Mouse (Mus musculus): ENCODE measurements around the gene Acvrl1. TPM values are rescaled to one million over a fixed set of nuclear protein-coding genes. Genes with fewer than 3 reads are reported as not detected.

Gene Acvrl1
- 19.6 and 35.5 TPM in 2 replicates for polyA plus RNA-seq (2012; rRNA removed)

DNA sequence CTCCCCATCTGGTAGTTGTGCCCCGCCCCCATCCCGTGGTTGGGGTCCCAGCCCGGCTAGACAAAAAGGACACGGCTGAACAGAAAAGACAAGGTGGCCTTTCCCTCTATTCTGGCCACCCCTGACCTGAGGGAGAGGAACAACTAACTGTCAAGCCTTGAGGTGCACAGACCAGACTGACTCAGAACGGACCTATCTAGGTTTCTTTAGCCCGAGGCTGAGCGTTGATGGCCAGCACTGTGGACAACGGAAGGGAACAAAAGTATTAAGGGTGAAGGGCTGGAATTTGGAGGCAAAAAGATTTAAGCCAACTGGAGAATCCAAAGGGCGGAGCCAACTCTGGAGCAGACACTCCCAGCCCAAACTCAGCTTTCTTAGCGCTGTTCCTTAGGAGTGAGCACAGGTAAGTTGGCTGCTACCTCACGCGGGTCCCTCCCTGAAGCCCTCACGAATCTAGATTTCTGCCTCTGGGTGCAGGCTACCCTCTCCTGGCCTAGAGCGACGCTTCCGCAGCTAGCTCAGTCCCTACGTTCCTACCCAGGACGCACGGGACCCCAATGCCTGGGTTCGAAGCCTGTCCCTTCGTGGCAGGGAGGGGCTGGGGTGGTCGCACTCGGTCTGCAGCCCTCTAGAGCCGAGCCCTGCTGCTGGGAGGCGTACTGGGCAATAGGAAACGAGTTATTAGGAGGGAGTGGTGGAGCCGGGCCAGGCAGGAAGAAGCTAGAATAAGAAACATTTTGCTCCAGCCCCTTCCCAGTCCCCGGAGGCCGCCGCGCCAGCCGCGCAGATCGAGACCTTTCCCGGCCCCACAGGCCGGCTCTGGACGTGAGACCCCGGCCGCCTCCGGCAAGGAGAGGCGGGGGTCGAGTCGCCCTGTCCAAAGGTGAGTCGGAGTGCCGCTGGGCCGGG, at the start of gene Acvrl1:
Gene Acvrl1, plus strand, starts transcription at position 342 of the 909 bp plus-strand sequence.
- WGBS, result 9% methylated on average over 46 of the region's 46 CpGs
- peaks cover 18% of the 10 kb centered on the region for H3K27me3 ChIP-seq (ENCODE audit: control insufficient read depth, insufficient read depth, low read length)
- peak within 1 kb of the TSS; percentile 87 for H3K27ac ChIP-seq (ENCODE audit: insufficient read depth, low read depth, low read length)
- no peaks in the 10 kb centered on the region for H3K36me3 ChIP-seq (ENCODE audit: control insufficient read depth, insufficient read depth, low read length)
- peak within 1 kb of the TSS; percentile 69 for H3K4me3 ChIP-seq (ENCODE audit: low read depth, low read length)
- H3K4me1 ChIP-seq (ENCODE audit: control insufficient read depth, insufficient read depth, insufficient read length, low read length), result peaks cover 5% of the 10 kb centered on the region
- peak; percentile 42; the same call in 1 of the 2 replicates for TF ChIP-seq POLR2A (IDR thresholded peaks at IDR 0.05; ENCODE audit: low read depth, low read length)
- no peak for TF ChIP-seq CTCF (IDR thresholded peaks at IDR 0.05; ENCODE audit: extremely low read depth, insufficient read length, insufficient replicate concordance, low read depth, low read length)

DNA sequence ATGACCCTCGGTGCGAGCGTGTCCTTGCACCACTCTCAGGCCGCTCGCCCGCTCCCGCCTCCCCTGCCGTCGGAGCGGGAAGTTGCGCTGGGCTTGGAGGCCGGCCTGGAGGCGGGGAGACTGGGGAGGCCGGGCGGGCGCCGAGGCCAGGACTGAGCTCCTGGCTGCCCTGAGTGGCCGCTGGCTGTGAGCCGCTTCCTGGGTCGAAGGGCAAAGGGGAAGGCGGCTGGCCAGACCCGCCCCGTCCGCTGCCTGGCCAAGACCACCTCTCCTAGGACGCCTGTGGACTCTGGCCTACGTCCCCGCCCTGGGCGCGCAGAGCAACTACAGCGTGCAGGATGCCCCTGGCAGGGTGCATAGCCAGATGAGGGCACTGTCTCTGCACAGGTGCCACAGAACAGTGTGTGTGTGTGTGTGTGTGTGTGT, 49.6 kb upstream of the Acvrl1 start:
- Histone ChIP-seq H3K4me1 (ENCODE audit: control insufficient read depth, insufficient read depth, insufficient read length, low read length) (peaks cover 12% of the 10 kb centered on the region), H3K36me3 (ENCODE audit: control insufficient read depth, insufficient read depth, low read length) (no peaks in the 10 kb centered on the region), H3K4me3 (ENCODE audit: low read depth, low read length) (peak overlapping the region; percentile 79), H3K27me3 (ENCODE audit: control insufficient read depth, insufficient read depth, low read length) (peaks cover 6% of the 10 kb centered on the region), H3K27ac (ENCODE audit: insufficient read depth, low read depth, low read length) (peak overlapping the region; percentile 82)
- 2% methylated on average over 30 of the region's 30 CpGs for WGBS
- peak; percentile 20; the same call in 1 of the 2 replicates for TF ChIP-seq CTCF (IDR thresholded peaks at IDR 0.05; ENCODE audit: extremely low read depth, insufficient read length, insufficient replicate concordance, low read depth, low read length)
- TF ChIP-seq POLR2A (IDR thresholded peaks at IDR 0.05; ENCODE audit: low read depth, low read length), result peak; percentile 66

DNA sequence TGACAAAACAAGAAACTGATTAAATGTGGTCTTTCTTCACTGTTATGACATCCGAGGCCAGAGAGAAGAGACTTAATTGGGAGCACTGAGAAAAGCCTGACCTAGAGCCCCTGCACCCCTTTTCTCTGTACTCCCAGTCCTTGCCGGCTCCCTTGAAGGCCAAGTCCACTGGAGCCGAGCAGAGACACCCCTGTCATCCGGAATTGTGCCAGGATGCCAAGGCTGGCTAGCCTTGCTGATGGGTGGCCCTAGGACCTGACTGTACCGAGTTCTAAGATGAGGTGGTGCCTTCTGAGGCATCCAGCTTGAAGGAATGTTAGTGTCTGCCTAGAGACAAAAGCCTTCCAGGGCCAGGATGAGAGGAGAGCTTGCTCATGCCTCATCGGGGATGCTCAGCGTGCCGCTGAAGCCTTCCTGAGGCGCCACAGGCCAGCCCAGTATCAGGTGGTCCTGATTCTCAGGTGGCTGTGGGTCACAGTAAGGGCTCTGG, 48.2 kb upstream of the Acvrl1 start:
- Histone ChIP-seq H3K4me3 (ENCODE audit: low read depth, low read length) (no peak overlapping the region), H3K27ac (ENCODE audit: insufficient read depth, low read depth, low read length) (no peak overlapping the region), H3K27me3 (ENCODE audit: control insufficient read depth, insufficient read depth, low read length) (peaks cover 6% of the 10 kb centered on the region), H3K4me1 (ENCODE audit: control insufficient read depth, insufficient read depth, insufficient read length, low read length) (peaks cover 14% of the 10 kb centered on the region), H3K36me3 (ENCODE audit: control insufficient read depth, insufficient read depth, low read length) (no peaks in the 10 kb centered on the region)
- TF ChIP-seq POLR2A (IDR thresholded peaks at IDR 0.05; ENCODE audit: low read depth, low read length) (no peak), CTCF (IDR thresholded peaks at IDR 0.05; ENCODE audit: extremely low read depth, insufficient read length, insufficient replicate concordance, low read depth, low read length) (no peak)
- WGBS, result 87% methylated on average over 9 of the region's 9 CpGs

DNA sequence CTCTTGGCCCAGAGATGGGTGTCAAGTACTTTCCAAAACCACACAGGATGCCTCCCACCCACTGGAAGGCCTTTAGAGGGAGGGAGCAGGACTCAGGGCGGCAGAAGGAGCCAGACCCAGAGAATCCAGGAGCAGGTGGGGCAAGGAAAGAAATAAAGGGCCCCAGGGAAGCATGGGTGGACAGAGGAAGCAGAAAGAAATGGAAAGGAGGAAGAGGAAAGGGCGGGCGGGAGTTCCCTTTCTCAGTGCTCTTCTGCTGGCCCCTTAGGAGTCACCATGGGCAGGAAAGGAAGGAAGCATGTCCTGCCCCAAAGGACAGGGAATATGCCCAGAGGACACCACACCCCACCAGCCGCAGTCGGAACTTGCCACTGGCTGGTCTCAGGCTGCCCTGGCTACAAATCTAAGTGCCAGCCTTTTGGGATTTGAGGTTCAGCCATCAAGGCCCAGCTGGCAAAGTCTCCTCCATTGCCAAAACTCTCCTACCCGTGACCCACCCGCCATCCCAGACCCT, 47.2 kb upstream of the Acvrl1 start:
- Histone ChIP-seq H3K27ac (ENCODE audit: insufficient read depth, low read depth, low read length) (no peak overlapping the region), H3K4me3 (ENCODE audit: low read depth, low read length) (no peak overlapping the region), H3K27me3 (ENCODE audit: control insufficient read depth, insufficient read depth, low read length) (peaks cover 6% of the 10 kb centered on the region), H3K36me3 (ENCODE audit: control insufficient read depth, insufficient read depth, low read length) (no peaks in the 10 kb centered on the region), H3K4me1 (ENCODE audit: control insufficient read depth, insufficient read depth, insufficient read length, low read length) (peaks cover 8% of the 10 kb centered on the region)
- 79% methylated on average over 7 of the region's 7 CpGs for WGBS
- no peak for TF ChIP-seq CTCF (IDR thresholded peaks at IDR 0.05; ENCODE audit: extremely low read depth, insufficient read length, insufficient replicate concordance, low read depth, low read length)
- no peak for TF ChIP-seq POLR2A (IDR thresholded peaks at IDR 0.05; ENCODE audit: low read depth, low read length)

DNA sequence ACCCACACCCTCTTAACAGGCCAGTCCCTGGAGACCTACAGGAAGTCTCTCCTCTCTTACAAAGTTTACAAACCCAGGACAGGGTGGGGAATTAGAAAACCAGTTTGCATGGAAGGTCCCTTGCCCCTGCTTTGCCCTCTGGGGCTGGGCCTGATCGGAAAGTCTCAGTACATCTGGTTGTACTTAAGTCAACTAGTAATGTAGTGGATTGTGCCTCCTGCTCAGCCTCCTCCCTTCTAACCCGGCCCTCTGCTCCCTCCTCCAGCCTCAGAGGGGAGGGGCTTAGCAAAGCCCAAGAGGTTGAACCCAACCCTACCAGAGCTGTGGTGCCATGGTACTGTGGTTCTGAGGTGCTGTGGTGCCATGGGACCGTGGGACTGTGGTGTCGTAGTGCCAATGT, 46.1 kb upstream of the Acvrl1 start:
- TF ChIP-seq CTCF (IDR thresholded peaks at IDR 0.05; ENCODE audit: extremely low read depth, insufficient read length, insufficient replicate concordance, low read depth, low read length), result no peak
- no peak for TF ChIP-seq POLR2A (IDR thresholded peaks at IDR 0.05; ENCODE audit: low read depth, low read length)
- Histone ChIP-seq H3K4me3 (ENCODE audit: low read depth, low read length) (no peak overlapping the region), H3K27me3 (ENCODE audit: control insufficient read depth, insufficient read depth, low read length) (peaks cover 6% of the 10 kb centered on the region), H3K36me3 (ENCODE audit: control insufficient read depth, insufficient read depth, low read length) (no peaks in the 10 kb centered on the region), H3K4me1 (ENCODE audit: control insufficient read depth, insufficient read depth, insufficient read length, low read length) (peaks cover 8% of the 10 kb centered on the region), H3K27ac (ENCODE audit: insufficient read depth, low read depth, low read length) (peak overlapping the region; percentile 3; the same call in 1 of the 2 replicates)
- WGBS, result 53% methylated on average over 4 of the region's 4 CpGs

DNA sequence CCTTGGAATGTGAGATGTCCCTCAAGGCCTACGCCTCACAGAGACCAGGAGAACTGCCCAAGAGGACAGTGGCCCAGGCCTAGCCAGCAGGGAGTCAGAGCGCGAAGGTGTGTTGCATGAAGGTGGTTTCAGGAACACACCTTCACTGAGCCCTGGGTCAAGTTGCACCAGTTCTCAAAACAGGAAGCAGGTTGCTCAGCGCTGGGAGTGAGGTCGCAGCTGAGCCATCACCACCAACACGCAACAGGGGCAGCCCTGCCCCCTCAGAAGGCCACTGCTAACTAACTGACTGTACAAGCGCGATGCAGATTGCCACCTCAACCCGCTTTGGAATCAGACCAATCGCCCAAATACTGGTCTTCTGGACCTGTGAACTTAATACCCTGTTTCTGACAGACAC, 43.8 kb upstream of the Acvrl1 start:
- TF ChIP-seq POLR2A (IDR thresholded peaks at IDR 0.05; ENCODE audit: low read depth, low read length) (no peak), CTCF (IDR thresholded peaks at IDR 0.05; ENCODE audit: extremely low read depth, insufficient read length, insufficient replicate concordance, low read depth, low read length) (no peak)
- WGBS, result 68% methylated on average over 10 of the region's 10 CpGs
- Histone ChIP-seq H3K4me3 (ENCODE audit: low read depth, low read length) (no peak overlapping the region), H3K27ac (ENCODE audit: insufficient read depth, low read depth, low read length) (no peak overlapping the region), H3K36me3 (ENCODE audit: control insufficient read depth, insufficient read depth, low read length) (no peaks in the 10 kb centered on the region), H3K4me1 (ENCODE audit: control insufficient read depth, insufficient read depth, insufficient read length, low read length) (peaks cover 3% of the 10 kb centered on the region; the same call in 1 of the 2 replicates), H3K27me3 (ENCODE audit: control insufficient read depth, insufficient read depth, low read length) (no peaks in the 10 kb centered on the region)

DNA sequence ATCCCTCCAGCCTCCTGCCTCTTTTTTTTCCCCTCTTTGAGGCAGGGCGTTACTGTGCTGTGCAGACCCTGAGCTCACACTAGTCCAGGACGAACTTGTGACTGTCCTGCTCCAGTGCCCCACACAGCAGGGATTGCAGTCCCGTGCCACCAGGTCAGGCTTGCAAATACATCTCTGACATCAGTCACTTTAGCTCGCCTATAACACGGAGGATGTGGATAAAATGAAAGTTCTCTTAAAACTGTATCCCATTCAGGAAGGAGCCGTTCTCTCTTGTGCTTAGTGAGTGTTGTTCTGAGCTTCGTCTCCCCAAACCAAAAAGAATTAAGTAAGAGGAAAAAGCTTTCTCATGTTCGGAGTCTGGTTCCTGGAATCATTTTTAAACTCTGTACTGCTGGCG, 41.9 kb upstream of the Acvrl1 start:
- H3K36me3 ChIP-seq (ENCODE audit: control insufficient read depth, insufficient read depth, low read length), result no peaks in the 10 kb centered on the region
- TF ChIP-seq CTCF (IDR thresholded peaks at IDR 0.05; ENCODE audit: extremely low read depth, insufficient read length, insufficient replicate concordance, low read depth, low read length), result no peak
- TF ChIP-seq POLR2A (IDR thresholded peaks at IDR 0.05; ENCODE audit: low read depth, low read length), result no peak
- no peak overlapping the region for H3K27ac ChIP-seq (ENCODE audit: insufficient read depth, low read depth, low read length)
- H3K27me3 ChIP-seq (ENCODE audit: control insufficient read depth, insufficient read depth, low read length), result no peaks in the 10 kb centered on the region
- H3K4me3 ChIP-seq (ENCODE audit: low read depth, low read length), result no peak overlapping the region
- H3K4me1 ChIP-seq (ENCODE audit: control insufficient read depth, insufficient read depth, insufficient read length, low read length), result peaks cover 3% of the 10 kb centered on the region; the same call in 1 of the 2 replicates
- WGBS, result 72% methylated on average over 9 of the region's 9 CpGs
